Comparison of ENCODE assay signal across 9 mouse cellular contexts in the genomic region with DNA sequence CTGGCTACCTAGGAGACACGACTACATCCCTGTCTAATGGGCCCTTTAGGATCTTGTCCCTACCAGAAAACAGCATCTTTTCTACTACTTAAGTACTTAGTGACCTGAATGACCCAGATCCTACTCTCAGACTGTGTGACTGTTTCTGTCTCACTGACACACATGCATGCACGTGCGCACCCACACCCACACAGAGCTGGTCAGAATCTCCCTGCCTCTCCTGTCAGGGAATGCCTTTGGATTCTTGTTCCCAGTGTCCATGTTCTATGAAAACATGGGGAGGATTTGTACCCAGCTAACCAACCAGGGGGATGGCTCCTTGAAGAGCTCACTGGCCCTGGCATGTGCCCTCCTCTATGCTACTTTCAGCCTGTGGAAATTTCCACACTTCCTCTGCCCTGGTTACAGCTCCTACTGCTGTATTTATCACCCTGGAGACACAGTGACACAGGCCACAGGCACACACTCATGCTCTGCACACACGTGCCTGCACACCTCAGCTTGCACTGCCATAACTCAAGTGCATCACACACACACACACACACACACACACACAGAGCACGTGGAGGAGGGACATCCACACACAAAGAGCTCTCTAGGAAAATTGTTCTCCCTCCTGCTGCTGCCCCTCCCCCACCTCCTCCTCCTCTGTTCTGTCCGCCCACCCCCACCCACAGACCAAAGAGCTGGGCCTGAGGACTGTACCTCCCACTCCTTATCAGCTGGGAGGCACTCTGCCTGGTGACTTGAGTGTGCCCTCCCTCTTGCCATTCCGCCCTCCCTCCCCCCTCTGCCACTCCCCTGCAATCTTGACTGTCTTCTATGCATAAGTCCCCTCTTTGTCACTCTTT. TPM values are rescaled to one million over a fixed set of nuclear protein-coding genes. Genes with fewer than 3 reads are reported as not detected.
DNase-seq lines count a peak whose midpoint lies in the region; ATAC-seq lines count a peak whose summit lies in the region.
"Had no signal": no experiment of that assay in that cellular context is flagged by ENCODE, and none has a peak within 500 bp of the region (broad histone marks: within the 10 kb centered on the region; RNA-seq: fewer than 3 reads in every experiment).

No protein-coding gene starts in this region.

- no peak overlapping the region for H3K9ac ChIP-seq in forebrain, embryonic 13.5 days
- no peak overlapping the region for H3K9ac ChIP-seq in liver, embryonic 16.5 days (ENCODE audit: low read depth, low read length)

- H3K4me1 ChIP-seq in forebrain, embryonic 13.5 days = peaks cover 34% of the 10 kb centered on the region
- peaks cover 15% of the 10 kb centered on the region for H3K4me1 ChIP-seq in liver, embryonic 16.5 days (ENCODE audit: control insufficient read depth, low read depth, low read length)

- WGBS in forebrain, embryonic 13.5 days = 24% methylated on average over 6 of the region's 7 CpGs
- WGBS in liver, embryonic 16.5 days (ENCODE audit: insufficient replicate concordance) = 35% methylated on average over 7 of the region's 7 CpGs

- no peaks in the 10 kb centered on the region for H3K36me3 ChIP-seq in forebrain, embryonic 13.5 days (ENCODE audit: poor library complexity, severe bottlenecking)
- no peaks in the 10 kb centered on the region for H3K36me3 ChIP-seq in liver, embryonic 16.5 days (ENCODE audit: control insufficient read depth, insufficient read depth)

- H3K4me2 ChIP-seq in forebrain, embryonic 13.5 days = no peak overlapping the region
- H3K4me2 ChIP-seq in liver, embryonic 16.5 days (ENCODE audit: low read depth, low read length) = no peak overlapping the region

- H3K4me3 ChIP-seq in forebrain, embryonic 13.5 days = no peak overlapping the region
- H3K4me3 ChIP-seq in liver, embryonic 16.5 days (ENCODE audit: low read depth, low read length) = no peak overlapping the region
- H3K4me3 ChIP-seq: erythroblast, embryonic 14.5 days had no signal

- peak; percentile 72 for ATAC-seq in forebrain, embryonic 13.5 days
- peak; percentile 75 for ATAC-seq in liver, embryonic 16.5 days (ENCODE audit: low read depth)

- peak; percentile 52 for DNase-seq in embryo, embryonic 10.5 days (ENCODE audit: low spot score)
- no peak for DNase-seq in embryo, embryonic 10 days (ENCODE audit: low spot score)
- peak; percentile 5 for DNase-seq in 3T3-L1 (ENCODE audit: low read depth, low spot score)
- peak; percentile 42 for DNase-seq in retina, embryonic 14.5 days (ENCODE audit: low spot score)
- DNase-seq in thymus, postnatal 10 days (ENCODE audit: low spot score in 2 of 2) = no peak
- no peak for DNase-seq in spleen, adult 18-20 months

- peaks cover 24% of the 10 kb centered on the region for H3K27me3 ChIP-seq in forebrain, embryonic 13.5 days
- H3K27me3 ChIP-seq in liver, embryonic 16.5 days (ENCODE audit: control insufficient read depth, insufficient read depth, low read depth, low read length) = peaks cover 6% of the 10 kb centered on the region

- H3K27ac ChIP-seq in forebrain, embryonic 13.5 days = peak overlapping the region; percentile 78
- no peak overlapping the region for H3K27ac ChIP-seq in liver, embryonic 16.5 days (ENCODE audit: low read length)

- no peaks in the 10 kb centered on the region for H3K9me3 ChIP-seq in forebrain, embryonic 13.5 days (replicated peaks)
- H3K9me3 ChIP-seq in liver, embryonic 16.5 days (replicated peaks; ENCODE audit: control insufficient read depth, low read length) = no peaks in the 10 kb centered on the region

RNA-seq across cellular contexts. Expression of a gene that starts 4.2 kb away (rescaled TPM):
- polyA plus RNA-seq in forebrain, embryonic 13.5 days (2015; fragmentation: Nextera tagmentation; extraction: Ambion mirVana) = not detected in 2 replicates
- polyA plus RNA-seq in liver, embryonic 16.5 days (2015; fragmentation: Nextera tagmentation; extraction: Ambion mirVana) = 4.0 TPM in 1 of 2 replicates, not detected in the other
- polyA plus RNA-seq: erythroblast, embryonic 14.5 days had no signal

RNA-seq across cellular contexts. Expression of a gene that starts 6.6 kb away (rescaled TPM):
- 26.2 and 32.2 TPM in 2 replicates for polyA plus RNA-seq in forebrain, embryonic 13.5 days (2015; fragmentation: Nextera tagmentation; extraction: Ambion mirVana)
- polyA plus RNA-seq in liver, embryonic 16.5 days (2015; fragmentation: Nextera tagmentation; extraction: Ambion mirVana) = 14.3 and 14.6 TPM in 2 replicates

Comparison
In these comparisons a context has a peak if more than half of its experiments do, and no peak if none do; other contexts are left out.
1. DNase-seq: peak in embryo, embryonic 10.5 days (single experiment), 3T3-L1 (single experiment) and retina, embryonic 14.5 days (single experiment); none in embryo, embryonic 10 days (single experiment), thymus, postnatal 10 days (0 of 2) and spleen, adult 18-20 months (0 of 2).